Mouse (Mus musculus) megakaryocyte, embryonic 14.5 days (primary cell): Measurements from ENCODE around the gene Dlg1.

Source experiments
- FLI1 ChIP-seq: IDR thresholded peaks from 2 replicates; pipeline ENCODE4 v1.6.1; 2012; ENCODE audit warnings: low read length, inconsistent platforms, mixed read lengths
- GATA1 ChIP-seq: IDR thresholded peaks from 3 replicates; pipeline ENCODE4 v1.6.1; 2012; ENCODE audit warnings: mixed read lengths, low read length, inconsistent platforms, borderline replicate concordance

GRCm38 (mm10) chr16:31890907-31891306, 227.7 kb downstream of the Dlg1 start:
- TF ChIP-seq FLI1 (no peak), GATA1 (no peak)
